Mouse (Mus musculus): Measurements from ENCODE around the gene Cenpv. TPM values are rescaled to one million over a fixed set of nuclear protein-coding genes. Genes with fewer than 3 reads are reported as not detected.

Cenpv gene
- total and polyA plus RNA-seq, 2 experiments from 2014 or later = 13.1 to 19.1 TPM

GRCm38 (mm10) chr11:62538321-62539088 is 556 bp downstream of the Cenpv start:
- ATAC-seq (ENCODE audit: insufficient read depth, low read depth) = peak; percentile 84
- Histone ChIP-seq H3K27me3 (ENCODE audit: control insufficient read depth, insufficient read depth, low read length) (no peaks in the 10 kb centered on the region), H3K4me3 (ENCODE audit: low read depth, low read length) (peak overlapping the region; percentile 85), H3K4me1 (ENCODE audit: control insufficient read depth, insufficient read depth) (peaks cover 9% of the 10 kb centered on the region; the same call in 1 of the 2 replicates), H3K4me2 (ENCODE audit: low read depth, low read length) (peak overlapping the region; percentile 90), H3K9me3 (replicated peaks; ENCODE audit: control insufficient read depth, low read length) (no peaks in the 10 kb centered on the region), H3K27ac (ENCODE audit: low read depth) (peak overlapping the region; percentile 72), H3K9ac (replicated peaks; ENCODE audit: low read depth, low read length) (peak overlapping the region; percentile 90), H3K36me3 (replicated peaks; ENCODE audit: control insufficient read depth, insufficient read depth, low read length) (no peaks in the 10 kb centered on the region)
- TF ChIP-seq CTCF (IDR thresholded peaks at IDR 0.05; ENCODE audit: low read depth) (no peak), EP300 (IDR thresholded peaks at IDR 0.05; ENCODE audit: low read depth) (no peak)
- peak; percentile 36 for DNase-seq (ENCODE audit: low spot score)
- under 1% methylated on average over 73 of the region's 73 CpGs for WGBS

GRCm38 (mm10) chr11:62537590-62537989 is 1.5 kb downstream of the Cenpv start:
- no peaks in the 10 kb centered on the region for H3K9me3 ChIP-seq (replicated peaks; ENCODE audit: control insufficient read depth, low read length)
- H3K27ac ChIP-seq (ENCODE audit: low read depth) = no peak overlapping the region
- DNase-seq (ENCODE audit: low spot score) (peak; percentile 10), ATAC-seq (ENCODE audit: insufficient read depth, low read depth) (no peak)
- no peak for TF ChIP-seq EP300 (IDR thresholded peaks at IDR 0.05; ENCODE audit: low read depth)
- no peak for TF ChIP-seq CTCF (IDR thresholded peaks at IDR 0.05; ENCODE audit: low read depth)
- H3K27me3 ChIP-seq (ENCODE audit: control insufficient read depth, insufficient read depth, low read length) = no peaks in the 10 kb centered on the region
- 0 out of 2 replicates have a peak overlapping the region, but pooled peaks have one; percentile 85 for H3K4me3 ChIP-seq (ENCODE audit: low read depth, low read length)
- no peaks in the 10 kb centered on the region for H3K36me3 ChIP-seq (replicated peaks; ENCODE audit: control insufficient read depth, insufficient read depth, low read length)
- WGBS = 50% methylated on average over 7 of the region's 7 CpGs
- peak overlapping the region; percentile 90; the same call in 1 of the 2 replicates for H3K4me2 ChIP-seq (ENCODE audit: low read depth, low read length)
- no peak overlapping the region for H3K9ac ChIP-seq (replicated peaks; ENCODE audit: low read depth, low read length)
- peaks cover 9% of the 10 kb centered on the region; the same call in 1 of the 2 replicates for H3K4me1 ChIP-seq (ENCODE audit: control insufficient read depth, insufficient read depth)

- H3K9ac ChIP-seq (replicated peaks; ENCODE audit: low read depth, low read length) = no peak overlapping the region
- peak overlapping the region; percentile 90; the same call in 1 of the 2 replicates for H3K4me2 ChIP-seq (ENCODE audit: low read depth, low read length)
- 92% methylated on average over 8 of the region's 8 CpGs for WGBS
- no peak overlapping the region for H3K4me3 ChIP-seq (ENCODE audit: low read depth, low read length)
- no peaks in the 10 kb centered on the region for H3K9me3 ChIP-seq (replicated peaks; ENCODE audit: control insufficient read depth, low read length)
- H3K36me3 ChIP-seq (replicated peaks; ENCODE audit: control insufficient read depth, insufficient read depth, low read length) = no peaks in the 10 kb centered on the region
- H3K27ac ChIP-seq (ENCODE audit: low read depth) = no peak overlapping the region
- ATAC-seq (ENCODE audit: insufficient read depth, low read depth) (no peak), DNase-seq (ENCODE audit: low spot score) (no peak)
- H3K4me1 ChIP-seq (ENCODE audit: control insufficient read depth, insufficient read depth) = peaks cover 9% of the 10 kb centered on the region; the same call in 1 of the 2 replicates
- no peak for TF ChIP-seq EP300 (IDR thresholded peaks at IDR 0.05; ENCODE audit: low read depth)
- TF ChIP-seq CTCF (IDR thresholded peaks at IDR 0.05; ENCODE audit: low read depth) = no peak
- no peaks in the 10 kb centered on the region for H3K27me3 ChIP-seq (ENCODE audit: control insufficient read depth, insufficient read depth, low read length)
Measured at GRCm38 (mm10) chr11:62537089-62537488, 2.0 kb downstream of the Cenpv start.

- no peak overlapping the region for H3K27ac ChIP-seq (ENCODE audit: low read depth)
- no peak for ATAC-seq (ENCODE audit: insufficient read depth, low read depth)
- H3K9me3 ChIP-seq (replicated peaks; ENCODE audit: control insufficient read depth, low read length) = no peaks in the 10 kb centered on the region
- no peaks in the 10 kb centered on the region for H3K4me1 ChIP-seq (ENCODE audit: control insufficient read depth, insufficient read depth)
- WGBS = 47% methylated on average over 2 of the region's 2 CpGs
- no peak overlapping the region for H3K4me3 ChIP-seq (ENCODE audit: low read depth, low read length)
- H3K4me2 ChIP-seq (ENCODE audit: low read depth, low read length) = no peak overlapping the region
- H3K9ac ChIP-seq (replicated peaks; ENCODE audit: low read depth, low read length) = no peak overlapping the region
- no peaks in the 10 kb centered on the region for H3K27me3 ChIP-seq (ENCODE audit: control insufficient read depth, insufficient read depth, low read length)
- TF ChIP-seq CTCF (IDR thresholded peaks at IDR 0.05; ENCODE audit: low read depth) (no peak), EP300 (IDR thresholded peaks at IDR 0.05; ENCODE audit: low read depth) (no peak)
- no peak for DNase-seq (ENCODE audit: low spot score)
- no peaks in the 10 kb centered on the region for H3K36me3 ChIP-seq (replicated peaks; ENCODE audit: control insufficient read depth, insufficient read depth, low read length)
Measured at GRCm38 (mm10) chr11:62522283-62522682, 16.8 kb downstream of the Cenpv start.

- Histone ChIP-seq H3K27ac (ENCODE audit: low read depth) (no peak overlapping the region), H3K27me3 (ENCODE audit: control insufficient read depth, insufficient read depth, low read length) (no peaks in the 10 kb centered on the region), H3K4me2 (ENCODE audit: low read depth, low read length) (no peak overlapping the region), H3K9me3 (replicated peaks; ENCODE audit: control insufficient read depth, low read length) (no peaks in the 10 kb centered on the region), H3K4me1 (ENCODE audit: control insufficient read depth, insufficient read depth) (no peaks in the 10 kb centered on the region), H3K36me3 (replicated peaks; ENCODE audit: control insufficient read depth, insufficient read depth, low read length) (no peaks in the 10 kb centered on the region), H3K9ac (replicated peaks; ENCODE audit: low read depth, low read length) (no peak overlapping the region), H3K4me3 (ENCODE audit: low read depth, low read length) (no peak overlapping the region)
- TF ChIP-seq CTCF (IDR thresholded peaks at IDR 0.05; ENCODE audit: low read depth) (no peak), EP300 (IDR thresholded peaks at IDR 0.05; ENCODE audit: low read depth) (no peak)
- 20% methylated on average over 2 of the region's 2 CpGs for WGBS
- DNase-seq (ENCODE audit: low spot score) (peak; percentile 6), ATAC-seq (ENCODE audit: insufficient read depth, low read depth) (no peak)
Measured at GRCm38 (mm10) chr11:62518991-62519390, 20.1 kb downstream of the Cenpv start.
